Mouse (Mus musculus) 3T3-L1 (cell line): ENCODE measurements around the gene Sh3bp1.
A peak's percentile ranks its signal among the peaks of the same experiment; 100 is the strongest.

Experiments used
- DNase-seq: peaks from one replicate; pipeline ENCODE4 v3.0.0-alpha.2; 2015; ENCODE audit warnings: low read depth, low spot score

Sh3bp1 gene

GRCm38 (mm10) chr15:78946232-78946631 lies 46.7 kb downstream of the Sh3bp1 start:
- no peak for DNase-seq

- DNase-seq = peak; percentile 92
Observed at GRCm38 (mm10) chr15:78947657-78948056, 48.1 kb downstream of the Sh3bp1 start, which contains the start of gene Triobp. Triobp (plus strand) TSS chr15:78947724.

DNA sequence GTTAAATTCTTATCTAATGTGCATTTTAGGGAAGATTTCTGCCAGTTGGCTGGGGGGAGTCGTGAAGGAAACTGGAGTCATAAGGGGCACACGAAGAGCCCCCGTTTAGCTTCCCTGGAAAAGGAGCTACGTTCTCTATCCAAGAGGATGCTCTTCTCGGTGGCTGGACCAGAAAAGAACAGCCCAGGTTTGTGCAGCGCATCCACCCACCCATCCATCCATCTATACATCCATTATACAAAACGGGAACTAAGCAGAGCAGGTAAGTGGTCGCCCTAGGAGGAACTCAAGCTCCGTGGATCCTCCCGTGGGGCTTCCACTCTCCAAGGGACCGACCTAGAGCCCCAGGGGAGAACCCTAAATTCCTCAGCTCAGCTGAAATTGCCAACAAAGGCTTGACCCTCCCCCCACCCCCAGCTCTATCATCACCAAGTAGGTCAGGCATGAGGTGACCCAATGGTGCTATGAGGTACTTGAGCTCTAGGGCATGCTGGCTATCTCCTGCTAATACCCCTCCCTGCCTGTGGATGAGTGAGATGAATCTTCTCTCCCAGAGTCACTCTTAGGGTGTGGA lies 48.7 kb downstream of the Sh3bp1 start:
- no peak for DNase-seq

- DNase-seq = no peak
Observed at GRCm38 (mm10) chr15:78948883-78949282, 49.3 kb downstream of the Sh3bp1 start.

GRCm38 (mm10) chr15:78955663-78956062 lies 56.1 kb downstream of the Sh3bp1 start:
- DNase-seq = no peak

- DNase-seq = peak; percentile 39
Observed at GRCm38 (mm10) chr15:78956351-78956750, 56.8 kb downstream of the Sh3bp1 start.

- DNase-seq = no peak
Observed at GRCm38 (mm10) chr15:78957021-78957420, 57.5 kb downstream of the Sh3bp1 start.

GRCm38 (mm10) chr15:78959537-78959936 lies 60.0 kb downstream of the Sh3bp1 start:
- DNase-seq = no peak

DNA sequence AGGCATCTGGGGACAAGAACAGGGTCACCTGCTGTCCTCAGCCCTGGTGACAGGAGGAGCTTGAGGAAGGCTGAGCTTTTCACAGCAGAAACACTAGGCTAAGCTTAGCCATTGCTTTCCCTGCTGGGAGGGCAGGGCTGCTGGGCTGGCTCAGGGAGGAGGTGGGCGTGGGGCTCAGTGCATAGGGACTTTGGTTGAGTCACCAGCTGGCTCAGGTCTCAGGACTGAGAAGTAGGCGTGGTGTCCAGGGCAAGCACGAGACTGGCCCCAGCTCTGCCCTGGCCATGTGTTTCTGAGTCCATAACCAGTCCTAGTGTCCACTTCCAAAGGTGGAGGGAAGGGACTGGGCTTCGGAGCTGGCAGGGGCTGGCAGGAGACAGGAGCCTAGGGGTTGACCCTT lies 60.5 kb downstream of the Sh3bp1 start:
- peak; percentile 94 for DNase-seq
